Mouse (Mus musculus) embryonic facial prominence, embryonic 11.5 days (tissue): ENCODE measurements around the gene Sh2d3c. TPM values are rescaled to one million over a fixed set of nuclear protein-coding genes. Genes with fewer than 3 reads are reported as not detected.
A peak's percentile ranks its signal among the peaks of the same experiment; 100 is the strongest.

Experiments used
- ATAC-seq: fragments of 200-750 bp; cut with Nextera tagmentation; replicated peaks from 2 replicates; pipeline ENCODE4 v1.8.0; 2017; ENCODE audit warnings: low read depth; ENCODE audit not compliant: insufficient number of reproducible peaks, low FRiP score, low TSS enrichment
- DNase-seq: peaks from one replicate; pipeline ENCODE4 v3.0.0-alpha.2; 2015; ENCODE audit warnings: low spot score
- H3K27ac ChIP-seq: fragments of 300-500 bp; sonication (generic); replicated peaks from 2 replicates; pipeline ENCODE4 v1.5.1; 2014; ENCODE audit warnings: mild to moderate bottlenecking, low read depth, low read length, control low read depth
- H3K27me3 ChIP-seq: fragments of 300-500 bp; sonication (generic); 2 replicates; pipeline ENCODE4 v1.6.1; 2014; ENCODE audit warnings: mild to moderate bottlenecking, low read length, moderate library complexity, mixed read lengths; ENCODE audit not compliant: control insufficient read depth, insufficient read depth
- H3K36me3 ChIP-seq: fragments of 300-500 bp; sonication (generic); replicated peaks from 2 replicates; pipeline ENCODE4 v1.6.1; 2014; ENCODE audit warnings: low read depth, mild to moderate bottlenecking, low read length, moderate library complexity, mixed read lengths; ENCODE audit not compliant: control insufficient read depth, insufficient read depth
- H3K4me1 ChIP-seq: fragments of 300-500 bp; sonication (generic); 2 replicates; pipeline ENCODE4 v1.6.1; 2014; ENCODE audit warnings: low read length, mixed read lengths; ENCODE audit not compliant: control insufficient read depth, insufficient read depth
- H3K4me2 ChIP-seq: fragments of 300-500 bp; sonication (generic); 2 replicates; pipeline ENCODE4 v1.6.1; 2014; ENCODE audit warnings: low read depth, mild to moderate bottlenecking, control low read depth, low read length, moderate library complexity
- H3K4me3 ChIP-seq: fragments of 300-500 bp; sonication (generic); 2 replicates; pipeline ENCODE4 v1.5.1; 2014; ENCODE audit warnings: low read depth, low read length, control low read depth
- H3K9ac ChIP-seq: fragments of 300-500 bp; sonication (generic); replicated peaks from 2 replicates; pipeline ENCODE4 v1.6.1; 2014; ENCODE audit warnings: mild to moderate bottlenecking, control low read depth, low read length
- H3K9me3 ChIP-seq: fragments of 300-500 bp; sonication (generic); replicated peaks from 2 replicates; pipeline ENCODE4 v1.6.1; 2016; ENCODE audit warnings: mild to moderate bottlenecking, low read length, inconsistent platforms, mixed read lengths; ENCODE audit not compliant: control insufficient read depth
- WGBS: fragments of 180-500 bp; shearing (Covaris S2); extraction: QIAGEN DNeasy Blood & Tissue Kit; methylation state at CpG from one replicate; pipeline ENCODE4 v1.1.7; 2014; 5-methylcytosine and 5-hydroxymethylcytosine counted together
- polyA plus RNA-seq: library from polyadenylated mRNA; unstranded; fragments of >200 nt; fragmentation: Nextera tagmentation; extraction: Ambion mirVana; gene quantifications from 2 replicates; pipeline ENCODE4 v1.2.1, GENCODE M21; 2014

The Sh2d3c gene
- polyA plus RNA-seq, 1 experiment from 2014 or later: 21.1 TPM

- H3K9me3 ChIP-seq: no peaks in the 10 kb centered on the region
- no peak overlapping the region for H3K9ac ChIP-seq
- no peak for DNase-seq
- 83% methylated on average over 3 of the region's 3 CpGs for WGBS
- H3K4me3 ChIP-seq: no peak overlapping the region
- no peak overlapping the region for H3K4me2 ChIP-seq
- no peaks in the 10 kb centered on the region for H3K27me3 ChIP-seq
- no peak for ATAC-seq
- H3K4me1 ChIP-seq: peaks cover 5% of the 10 kb centered on the region; the same call in 1 of the 2 replicates
- no peaks in the 10 kb centered on the region for H3K36me3 ChIP-seq
- H3K27ac ChIP-seq: no peak overlapping the region
These were observed 802 bp upstream of the Sh2d3c start for GRCm38 (mm10) chr2:32720053-32720452.

GRCm38 (mm10) chr2:32722046-32722445 is 1.2 kb downstream of the Sh2d3c start:
- Histone ChIP-seq H3K4me3 (no peak overlapping the region), H3K27me3 (no peaks in the 10 kb centered on the region), H3K4me1 (peaks cover 5% of the 10 kb centered on the region; the same call in 1 of the 2 replicates), H3K36me3 (no peaks in the 10 kb centered on the region), H3K9ac (peak overlapping the region; percentile 22; the same call in 1 of the 2 replicates), H3K9me3 (no peaks in the 10 kb centered on the region), H3K4me2 (peak overlapping the region; percentile 1; the same call in 1 of the 2 replicates), H3K27ac (0 out of 2 replicates have a peak overlapping the region, but pooled peaks have one; percentile 13)
- ATAC-seq (no peak), DNase-seq (no peak)
- WGBS: 61% methylated on average over 6 of the region's 6 CpGs

DNA sequence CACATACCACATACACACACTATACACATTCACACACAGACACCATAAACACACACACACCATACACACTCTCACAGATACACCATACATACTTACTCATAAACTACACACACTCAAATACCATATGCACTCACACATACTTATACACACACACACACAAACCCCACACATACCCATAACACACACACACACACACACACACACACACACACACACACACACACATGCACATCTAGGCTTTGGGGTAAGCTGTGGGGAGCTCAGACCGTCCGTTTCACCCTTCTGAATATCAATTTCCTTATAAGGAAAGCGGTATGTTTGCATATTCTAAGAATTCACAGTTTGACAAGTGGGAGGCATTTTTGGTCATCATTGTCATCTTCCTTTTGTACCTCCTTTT is 1.7 kb downstream of the Sh2d3c start:
- Histone ChIP-seq H3K4me3 (no peak overlapping the region), H3K27me3 (no peaks in the 10 kb centered on the region), H3K9ac (no peak overlapping the region), H3K4me1 (peaks cover 5% of the 10 kb centered on the region; the same call in 1 of the 2 replicates), H3K4me2 (no peak overlapping the region), H3K9me3 (no peaks in the 10 kb centered on the region), H3K27ac (no peak overlapping the region), H3K36me3 (no peaks in the 10 kb centered on the region)
- DNase-seq: no peak
- no peak for ATAC-seq
- WGBS: 84% methylated on average over 3 of the region's 3 CpGs

DNA sequence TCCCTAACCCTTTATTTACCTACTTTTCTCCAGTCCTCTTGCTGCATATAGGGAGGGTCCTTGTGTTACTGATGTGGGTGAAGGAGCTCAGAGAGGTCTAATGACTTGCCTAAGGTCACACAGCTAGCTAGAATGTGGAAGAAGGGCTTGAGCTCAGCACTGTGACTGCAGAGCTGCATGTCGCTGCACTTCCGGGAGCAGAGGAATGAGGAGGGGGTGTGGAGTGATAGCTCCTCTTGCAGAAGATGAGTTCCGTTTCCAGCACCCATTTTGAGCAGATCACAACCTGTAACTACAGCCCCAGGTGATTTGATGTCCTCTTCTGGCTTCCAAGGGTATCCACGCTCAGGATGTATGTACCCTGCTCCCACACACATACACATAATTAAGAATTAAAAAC is 3.3 kb downstream of the Sh2d3c start:
- H3K27me3 ChIP-seq: no peaks in the 10 kb centered on the region
- no peak overlapping the region for H3K4me3 ChIP-seq
- ATAC-seq (no peak), DNase-seq (no peak)
- no peak overlapping the region for H3K4me2 ChIP-seq
- no peaks in the 10 kb centered on the region for H3K36me3 ChIP-seq
- WGBS: 86% methylated on average over 4 of the region's 4 CpGs
- no peak overlapping the region for H3K9ac ChIP-seq
- H3K27ac ChIP-seq: no peak overlapping the region
- H3K9me3 ChIP-seq: no peaks in the 10 kb centered on the region
- H3K4me1 ChIP-seq: peaks cover 10% of the 10 kb centered on the region; the same call in 1 of the 2 replicates

DNA sequence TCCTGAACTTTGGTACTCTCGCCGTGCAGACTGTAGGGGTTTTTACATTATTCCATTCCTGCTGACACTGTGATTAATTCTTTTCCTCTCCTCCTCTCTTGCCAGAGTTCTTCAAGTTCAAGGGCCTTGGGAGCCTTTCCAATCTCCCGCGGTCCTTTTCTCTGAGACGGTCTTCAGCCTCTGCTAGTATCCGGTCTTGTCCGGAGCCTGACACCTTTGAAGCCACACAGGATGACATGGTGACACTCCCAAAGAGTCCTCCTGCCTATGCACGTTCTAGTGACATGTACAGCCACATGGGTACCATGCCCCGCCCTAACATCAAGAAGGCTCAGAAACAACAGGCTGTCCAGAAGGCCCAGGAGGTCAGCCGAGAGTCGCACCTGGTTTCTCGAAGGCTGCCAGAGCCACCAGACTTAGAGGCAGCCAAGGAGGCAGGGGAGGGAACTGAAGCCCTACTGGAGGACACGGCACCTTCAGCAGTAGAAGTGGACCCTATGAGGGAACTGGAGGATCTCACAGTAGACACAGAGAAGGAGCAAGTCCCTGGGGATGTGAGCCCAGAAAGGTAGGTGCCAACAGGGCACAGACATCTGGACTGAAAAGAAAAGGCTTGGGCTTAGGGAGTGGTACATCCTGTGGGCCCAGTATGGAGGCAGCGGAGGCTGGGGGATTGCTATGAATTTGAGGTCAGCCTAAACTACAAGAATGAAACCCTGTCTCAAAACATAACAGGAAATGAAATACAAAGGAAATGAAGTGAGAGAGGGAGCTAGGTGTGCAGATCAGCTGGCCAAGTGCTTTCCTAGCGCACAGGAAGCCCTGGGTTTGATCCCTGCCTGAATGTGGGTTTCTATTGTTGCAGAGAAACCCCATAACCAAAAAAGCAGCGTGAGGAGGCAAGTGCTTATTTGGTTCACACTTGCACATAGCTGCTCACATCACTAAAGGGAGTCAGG is 4.3 kb downstream of the Sh2d3c start:
- DNase-seq (no peak), ATAC-seq (no peak)
- Histone ChIP-seq H3K27me3 (no peaks in the 10 kb centered on the region), H3K36me3 (no peaks in the 10 kb centered on the region), H3K9ac (no peak overlapping the region), H3K27ac (no peak overlapping the region), H3K4me1 (peaks cover 10% of the 10 kb centered on the region), H3K9me3 (no peaks in the 10 kb centered on the region), H3K4me3 (no peak overlapping the region), H3K4me2 (no peak overlapping the region)
- 82% methylated on average over 16 of the region's 16 CpGs for WGBS

GRCm38 (mm10) chr2:32727435-32727834 is 6.6 kb downstream of the Sh2d3c start:
- no peak overlapping the region for H3K9ac ChIP-seq
- H3K4me1 ChIP-seq: peaks cover 13% of the 10 kb centered on the region
- no peaks in the 10 kb centered on the region for H3K27me3 ChIP-seq
- peak overlapping the region; percentile 39 for H3K4me2 ChIP-seq
- DNase-seq (peak; percentile 98), ATAC-seq (peak; percentile 91)
- H3K27ac ChIP-seq: no peak overlapping the region
- no peaks in the 10 kb centered on the region for H3K9me3 ChIP-seq
- H3K36me3 ChIP-seq: no peaks in the 10 kb centered on the region
- H3K4me3 ChIP-seq: peak overlapping the region; percentile 30
- WGBS: 0% methylated on average over 16 of the region's 16 CpGs

- peak overlapping the region; percentile 30; the same call in 1 of the 2 replicates for H3K9ac ChIP-seq
- no peaks in the 10 kb centered on the region for H3K9me3 ChIP-seq
- peak overlapping the region; percentile 34 for H3K4me2 ChIP-seq
- no peaks in the 10 kb centered on the region for H3K36me3 ChIP-seq
- no peak overlapping the region; the same call in 1 of the 2 replicates for H3K27ac ChIP-seq
- ATAC-seq (no peak), DNase-seq (no peak)
- peaks cover 13% of the 10 kb centered on the region for H3K4me1 ChIP-seq
- peak overlapping the region; percentile 23 for H3K4me3 ChIP-seq
- no peaks in the 10 kb centered on the region for H3K27me3 ChIP-seq
- WGBS: 46% methylated on average over 7 of the region's 7 CpGs
These were observed 7.6 kb downstream of the Sh2d3c start for GRCm38 (mm10) chr2:32728463-32728862.

DNA sequence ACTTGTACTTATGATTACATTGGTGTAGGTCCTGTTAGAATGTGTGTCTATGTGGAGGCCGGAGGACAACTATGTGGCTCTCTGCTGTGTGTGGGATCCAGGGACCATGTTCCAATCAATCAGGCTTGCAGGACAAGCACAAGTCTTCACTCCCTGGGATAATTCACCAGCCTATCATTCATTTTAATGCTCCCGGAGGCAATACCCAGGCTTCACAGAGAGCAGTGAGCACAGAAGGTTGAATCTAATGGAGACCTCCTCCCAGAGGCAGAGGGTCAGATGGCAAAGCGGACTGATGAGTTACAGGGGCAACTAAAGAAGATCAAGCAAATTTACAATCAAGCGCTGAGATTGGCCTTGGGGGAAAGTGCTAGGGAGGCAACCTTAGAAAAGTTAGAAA is 8.7 kb downstream of the Sh2d3c start:
- Histone ChIP-seq H3K4me1 (peaks cover 13% of the 10 kb centered on the region), H3K4me2 (no peak overlapping the region), H3K9me3 (no peaks in the 10 kb centered on the region), H3K27me3 (no peaks in the 10 kb centered on the region), H3K36me3 (no peaks in the 10 kb centered on the region), H3K27ac (peak overlapping the region; percentile 52), H3K4me3 (no peak overlapping the region), H3K9ac (no peak overlapping the region; the same call in 1 of the 2 replicates)
- ATAC-seq: no peak
- DNase-seq: no peak
- 49% methylated on average over 4 of the region's 4 CpGs for WGBS
